Mouse (Mus musculus): ENCODE measurements around the gene Chd1. TPM values are rescaled to one million over a fixed set of nuclear protein-coding genes. Genes with fewer than 3 reads are reported as not detected.

The Chd1 gene
- polyA plus RNA-seq (2012; rRNA removed) = 3.6 and 4.2 TPM in 2 replicates

GRCm38 (mm10) chr17:15704475-15705300 is at the start of gene Chd1:
Gene Chd1, plus strand, starts transcription at chr17:15704967.

Other genes starting within 250 kb of the Chd1 start
- gene Psmb1, start 205.2 kb upstream of the Chd1 start, polyA plus RNA-seq (2012; rRNA removed) = 70.0 and 90.4 TPM in 2 replicates
- gene Tbp, start 205.1 kb upstream of the Chd1 start, polyA plus RNA-seq (2012; rRNA removed) = 17.0 and 19.9 TPM in 2 replicates
- gene Pdcd2, start 177.7 kb upstream of the Chd1 start, polyA plus RNA-seq (2012; rRNA removed) = 10.7 and 11.3 TPM in 2 replicates
- 1.9 and 2.2 TPM in 2 replicates for gene Prdm9, start 140.6 kb upstream of the Chd1 start, polyA plus RNA-seq (2012; rRNA removed)
- gene Rgmb, start 126.1 kb downstream of the Chd1 start, polyA plus RNA-seq (2012; rRNA removed) = 0.78 and 1.2 TPM in 2 replicates

Measured in liver, embryonic 18 days (tissue).